Mouse (Mus musculus): ENCODE results near the gene Map7. TPM values are rescaled to one million over a fixed set of nuclear protein-coding genes. Genes with fewer than 3 reads are reported as not detected.

Gene Map7
- polyA plus RNA-seq, 1 experiment from 2014 or later, result 6.7 TPM

DNA sequence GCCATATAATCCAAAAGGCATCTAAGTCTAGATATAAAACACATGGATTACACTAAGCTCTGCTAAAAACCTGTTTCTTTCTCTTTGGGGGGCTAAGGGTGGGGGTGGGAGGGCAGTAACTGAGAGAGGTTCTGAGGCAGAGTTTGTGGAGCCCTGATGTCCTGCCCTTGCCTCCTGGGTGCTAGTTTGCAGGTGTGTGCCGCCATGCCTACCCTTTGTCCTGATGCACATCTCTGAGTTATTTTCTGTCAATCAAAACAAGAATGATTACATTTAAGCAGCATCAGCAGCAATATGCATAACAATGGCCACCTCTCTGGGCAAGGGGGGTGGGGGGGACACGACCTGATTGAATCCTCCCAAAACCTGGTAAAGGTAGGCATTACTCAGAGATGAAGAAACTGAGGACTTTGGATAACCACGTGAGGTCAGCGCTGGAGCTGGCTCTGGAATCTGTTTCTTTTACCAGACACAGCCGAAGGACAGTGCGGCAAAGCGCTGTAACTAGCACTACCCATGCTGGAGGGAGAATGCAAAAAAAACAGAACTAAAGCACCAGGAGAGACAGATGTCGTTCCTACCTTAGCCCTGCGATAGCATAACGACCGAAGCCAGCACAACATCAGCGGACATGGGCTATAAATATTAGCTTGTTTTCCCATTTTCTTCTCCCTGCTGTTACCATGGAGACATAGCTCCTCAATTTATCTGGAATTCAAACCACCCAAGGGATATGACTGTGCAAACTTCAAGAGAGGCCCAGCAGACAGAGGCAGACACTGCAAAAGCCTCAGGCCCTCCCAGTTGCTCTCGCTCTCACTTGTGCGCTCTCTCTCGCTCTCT is 137.9 kb downstream of the Map7 start:
- Histone ChIP-seq H3K4me3 (ENCODE audit: low read depth, low read length) (no peak overlapping the region), H3K4me1 (replicated peaks; ENCODE audit: control insufficient read depth, insufficient read depth, low read length) (peaks cover 12% of the 10 kb centered on the region), H3K27ac (ENCODE audit: low read depth, low read length) (peak overlapping the region; percentile 95), H3K9ac (ENCODE audit: low read depth, low read length) (peak overlapping the region; percentile 47), H3K27me3 (ENCODE audit: control insufficient read depth, insufficient read depth, low read length) (no peaks in the 10 kb centered on the region), H3K4me2 (replicated peaks; ENCODE audit: low read depth, low read length) (peak overlapping the region; percentile 27; the same call in 1 of the 2 replicates), H3K36me3 (ENCODE audit: control insufficient read depth, insufficient read depth, low read length) (no peaks in the 10 kb centered on the region), H3K9me3 (ENCODE audit: control insufficient read depth, low read length) (no peaks in the 10 kb centered on the region)
- ATAC-seq (ENCODE audit: low FRiP score) (peak; percentile 59), DNase-seq (ENCODE audit: low spot score) (peak; percentile 64)
- 31% methylated on average over 15 of the region's 15 CpGs for WGBS

DNA sequence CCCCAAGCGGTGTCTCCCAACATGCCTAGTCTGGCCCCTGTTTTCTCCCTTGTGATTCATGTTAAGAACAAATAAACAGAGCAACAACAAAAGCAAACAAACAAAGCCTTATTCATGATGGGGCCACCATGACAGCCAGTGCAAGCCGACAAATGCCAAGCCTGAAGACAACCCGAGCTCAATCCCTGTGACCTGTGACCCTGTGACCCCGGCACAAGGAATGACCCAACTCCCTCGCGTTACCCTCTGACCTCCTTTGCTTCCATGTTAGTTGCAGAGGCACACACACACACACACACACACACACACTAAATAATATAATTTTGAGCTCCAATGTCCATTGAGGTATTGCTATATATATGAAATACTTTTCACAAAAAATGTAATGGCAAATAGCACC is 139.1 kb downstream of the Map7 start:
- DNase-seq (ENCODE audit: low spot score), result no peak
- WGBS, result 16% methylated on average over 6 of the region's 6 CpGs
- H3K27ac ChIP-seq (ENCODE audit: low read depth, low read length), result peak overlapping the region; percentile 95

GRCm38 (mm10) chr10:20290467-20290883 is 142.2 kb downstream of the Map7 start:
- Histone ChIP-seq H3K27me3 (ENCODE audit: control insufficient read depth, insufficient read depth, low read length) (no peaks in the 10 kb centered on the region), H3K36me3 (ENCODE audit: control insufficient read depth, insufficient read depth, low read length) (no peaks in the 10 kb centered on the region), H3K27ac (ENCODE audit: low read depth, low read length) (no peak overlapping the region), H3K4me3 (ENCODE audit: low read depth, low read length) (0 out of 2 replicates have a peak overlapping the region, but pooled peaks have one; percentile 9), H3K9me3 (ENCODE audit: control insufficient read depth, low read length) (no peaks in the 10 kb centered on the region), H3K4me1 (replicated peaks; ENCODE audit: control insufficient read depth, insufficient read depth, low read length) (peaks cover 9% of the 10 kb centered on the region), H3K4me2 (replicated peaks; ENCODE audit: low read depth, low read length) (0 out of 2 replicates have a peak overlapping the region, but pooled peaks have one; percentile 22), H3K9ac (ENCODE audit: low read depth, low read length) (peak overlapping the region; percentile 63)
- peak; percentile 15; the same call in 1 of the 2 replicates for ATAC-seq (ENCODE audit: low FRiP score)
- peak; percentile 91 for DNase-seq (ENCODE audit: low spot score)
- WGBS, result 24% methylated on average over 11 of the region's 11 CpGs

More for the DNA sequence above, 139.1 kb downstream of the Map7 start:
- no peak for ATAC-seq (ENCODE audit: low FRiP score)
- H3K36me3 ChIP-seq (ENCODE audit: control insufficient read depth, insufficient read depth, low read length), result no peaks in the 10 kb centered on the region
- H3K9me3 ChIP-seq (ENCODE audit: control insufficient read depth, low read length), result no peaks in the 10 kb centered on the region
- no peak overlapping the region for H3K9ac ChIP-seq (ENCODE audit: low read depth, low read length)
- H3K4me2 ChIP-seq (replicated peaks; ENCODE audit: low read depth, low read length), result no peak overlapping the region
- H3K27me3 ChIP-seq (ENCODE audit: control insufficient read depth, insufficient read depth, low read length), result no peaks in the 10 kb centered on the region
- no peak overlapping the region for H3K4me3 ChIP-seq (ENCODE audit: low read depth, low read length)
- peaks cover 12% of the 10 kb centered on the region for H3K4me1 ChIP-seq (replicated peaks; ENCODE audit: control insufficient read depth, insufficient read depth, low read length)

- Histone ChIP-seq H3K4me2 (replicated peaks; ENCODE audit: low read depth, low read length) (no peak overlapping the region), H3K9ac (ENCODE audit: low read depth, low read length) (no peak overlapping the region), H3K4me1 (replicated peaks; ENCODE audit: control insufficient read depth, insufficient read depth, low read length) (no peaks in the 10 kb centered on the region), H3K27ac (ENCODE audit: low read depth, low read length) (no peak overlapping the region), H3K4me3 (ENCODE audit: low read depth, low read length) (no peak overlapping the region), H3K9me3 (ENCODE audit: control insufficient read depth, low read length) (no peaks in the 10 kb centered on the region), H3K36me3 (ENCODE audit: control insufficient read depth, insufficient read depth, low read length) (no peaks in the 10 kb centered on the region), H3K27me3 (ENCODE audit: control insufficient read depth, insufficient read depth, low read length) (no peaks in the 10 kb centered on the region)
- 77% methylated on average over 5 of the region's 5 CpGs for WGBS
- no peak for DNase-seq (ENCODE audit: low spot score)
- ATAC-seq (ENCODE audit: low FRiP score), result no peak
Observed at GRCm38 (mm10) chr10:20295961-20296360, 147.7 kb downstream of the Map7 start.

GRCm38 (mm10) chr10:20298152-20298920 is 150.1 kb downstream of the Map7 start:
- no peaks in the 10 kb centered on the region for H3K9me3 ChIP-seq (ENCODE audit: control insufficient read depth, low read length)
- WGBS, result 36% methylated on average over 3 of the region's 3 CpGs

DNA sequence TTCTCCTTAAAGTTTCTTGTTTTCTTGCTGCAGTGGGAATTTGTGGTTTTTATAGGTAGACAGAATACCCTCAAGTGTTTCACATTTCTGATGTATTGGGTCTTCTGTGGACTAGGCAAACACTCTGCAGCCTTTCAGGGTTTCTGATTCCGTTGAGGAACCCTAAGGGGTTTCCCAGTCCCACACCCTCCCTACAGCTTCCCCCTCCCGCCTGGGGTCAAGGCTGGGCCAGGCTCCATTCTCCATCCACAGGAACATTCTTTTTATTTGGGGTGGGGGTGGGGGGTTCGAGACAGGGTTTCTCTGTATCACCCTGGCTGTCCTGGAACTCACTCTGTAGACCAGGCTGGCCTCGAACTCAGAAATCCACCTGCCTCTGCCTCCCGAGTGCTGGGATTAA is 150.8 kb downstream of the Map7 start:
- Histone ChIP-seq H3K36me3 (ENCODE audit: control insufficient read depth, insufficient read depth, low read length) (no peaks in the 10 kb centered on the region), H3K4me1 (replicated peaks; ENCODE audit: control insufficient read depth, insufficient read depth, low read length) (no peaks in the 10 kb centered on the region), H3K4me2 (replicated peaks; ENCODE audit: low read depth, low read length) (no peak overlapping the region), H3K27me3 (ENCODE audit: control insufficient read depth, insufficient read depth, low read length) (no peaks in the 10 kb centered on the region), H3K9ac (ENCODE audit: low read depth, low read length) (no peak overlapping the region), H3K4me3 (ENCODE audit: low read depth, low read length) (no peak overlapping the region), H3K9me3 (ENCODE audit: control insufficient read depth, low read length) (no peaks in the 10 kb centered on the region), H3K27ac (ENCODE audit: low read depth, low read length) (no peak overlapping the region)
- DNase-seq (ENCODE audit: low spot score) (no peak), ATAC-seq (ENCODE audit: low FRiP score) (no peak)
- WGBS, result 80% methylated on average over 5 of the region's 5 CpGs

More at GRCm38 (mm10) chr10:20298152-20298920, 150.1 kb downstream of the Map7 start:
- Histone ChIP-seq H3K4me3 (ENCODE audit: low read depth, low read length) (no peak overlapping the region), H3K36me3 (ENCODE audit: control insufficient read depth, insufficient read depth, low read length) (no peaks in the 10 kb centered on the region), H3K4me1 (replicated peaks; ENCODE audit: control insufficient read depth, insufficient read depth, low read length) (no peaks in the 10 kb centered on the region), H3K27me3 (ENCODE audit: control insufficient read depth, insufficient read depth, low read length) (no peaks in the 10 kb centered on the region), H3K4me2 (replicated peaks; ENCODE audit: low read depth, low read length) (no peak overlapping the region), H3K9ac (ENCODE audit: low read depth, low read length) (no peak overlapping the region), H3K27ac (ENCODE audit: low read depth, low read length) (no peak overlapping the region)
- DNase-seq (ENCODE audit: low spot score) (no peak), ATAC-seq (ENCODE audit: low FRiP score) (no peak)

- Histone ChIP-seq H3K4me3 (ENCODE audit: low read depth, low read length) (peak overlapping the region; percentile 83), H3K36me3 (ENCODE audit: control insufficient read depth, insufficient read depth, low read length) (no peaks in the 10 kb centered on the region), H3K4me1 (replicated peaks; ENCODE audit: control insufficient read depth, insufficient read depth, low read length) (no peaks in the 10 kb centered on the region; the same call in 1 of the 2 replicates), H3K4me2 (replicated peaks; ENCODE audit: low read depth, low read length) (peak overlapping the region; percentile 65), H3K9me3 (ENCODE audit: control insufficient read depth, low read length) (no peaks in the 10 kb centered on the region), H3K27me3 (ENCODE audit: control insufficient read depth, insufficient read depth, low read length) (no peaks in the 10 kb centered on the region), H3K27ac (ENCODE audit: low read depth, low read length) (peak overlapping the region; percentile 100), H3K9ac (ENCODE audit: low read depth, low read length) (peak overlapping the region; percentile 71)
- ATAC-seq (ENCODE audit: low FRiP score) (peak; percentile 0; the same call in 1 of the 2 replicates), DNase-seq (ENCODE audit: low spot score) (no peak)
- 50% methylated on average over 11 of the region's 11 CpGs for WGBS
Observed at GRCm38 (mm10) chr10:20310969-20311769, 162.9 kb downstream of the Map7 start.
